Mouse (Mus musculus) layer of hippocampus, postnatal 10 days (tissue): ENCODE measurements around the gene Acrv1. TPM values are rescaled to one million over a fixed set of nuclear protein-coding genes. Genes with fewer than 3 reads are reported as not detected.
"Not testable (repeated sequence)": the region's sequence is repeated elsewhere in the genome, so short reads cannot be mapped to it uniquely, and the experiment has no call there.

Source experiments
- DNase-seq, 2 experiments: peaks; one replicate each; pipeline ENCODE4 v3.0.0; 2021; ENCODE audit warnings: low spot score in 2 of 2
- long read RNA-seq: library from polyadenylated mRNA; stranded (forward); transcript quantifications from one replicate; pipeline ENCODE4 v2.0.0, GENCODE M21; 2023
- total RNA-seq, 2 experiments: library from RNA; stranded (reverse); gene quantifications; 2 replicates each; pipeline ENCODE4 v1.2.3; 2021

Acrv1 gene
- total RNA-seq, result not detected
- long read RNA-seq, result 0 reads

- DNase-seq, result no peak
Observed at GRCm38 (mm10) chr9:36692920-36693319, at the start of gene Acrv1. Gene Acrv1 (plus strand): TSS chr9:36693220.

GRCm38 (mm10) chr9:36643276-36643675, 49.7 kb upstream of the Acrv1 start, which contains the start of gene A630095E13Rik:
Gene A630095E13Rik (minus strand): TSS chr9:36643376.
- DNase-seq, result not testable (repeated sequence)

- DNase-seq, result no peak
Observed at GRCm38 (mm10) chr9:36681424-36681823, 11.6 kb upstream of the Acrv1 start.

GRCm38 (mm10) chr9:36687329-36687728, 5.7 kb upstream of the Acrv1 start:
- no peak for DNase-seq

- DNase-seq, result no peak
Observed at GRCm38 (mm10) chr9:36694276-36694675, 1.3 kb downstream of the Acrv1 start.

- no peak for DNase-seq
Observed at GRCm38 (mm10) chr9:36705923-36706322, 12.9 kb downstream of the Acrv1 start.

- no peak for DNase-seq
Observed at GRCm38 (mm10) chr9:36707304-36707703, 14.3 kb downstream of the Acrv1 start.

- no peak for DNase-seq
Observed at GRCm38 (mm10) chr9:36716624-36717023, 23.6 kb downstream of the Acrv1 start.

- peak; percentile 93 for DNase-seq
Observed at GRCm38 (mm10) chr9:36726131-36727033, 33.4 kb downstream of the Acrv1 start.

GRCm38 (mm10) chr9:36727034-36727755, 34.2 kb downstream of the Acrv1 start, which contains the start of gene Chek1:
Gene Chek1 (minus strand): TSS chr9:36727065.
- no peak for DNase-seq

Other genes starting within 250 kb of the Acrv1 start
- not detected for gene Gm9513, start 217.6 kb upstream of the Acrv1 start, total RNA-seq
- not detected for gene Gm5615, start 151.3 kb upstream of the Acrv1 start, total RNA-seq
- not detected for gene Gm17689, start 110.6 kb upstream of the Acrv1 start, total RNA-seq
- gene A630095E13Rik, start 49.8 kb upstream of the Acrv1 start, total RNA-seq, result not detected
- 1 to 10 TPM; 3.7 to 4.6 TPM for gene Chek1, start 33.8 kb downstream of the Acrv1 start, total RNA-seq
- 10 to 100 TPM; 77.9 to 79.1 TPM for gene Stt3a, start 74.5 kb downstream of the Acrv1 start, total RNA-seq
- gene Ei24, start 104.2 kb downstream of the Acrv1 start, total RNA-seq, result 100 to 1,000 TPM; 108 TPM
- 100 to 1,000 TPM; 344 to 347 TPM for gene Fez1, start 128.6 kb downstream of the Acrv1 start, total RNA-seq